Mouse (Mus musculus): ENCODE results near the gene Hyou1. TPM values are rescaled to one million over a fixed set of nuclear protein-coding genes. Genes with fewer than 3 reads are reported as not detected.

The Hyou1 gene
- polyA plus RNA-seq, 1 experiment from 2014 or later = 42.0 TPM

DNA sequence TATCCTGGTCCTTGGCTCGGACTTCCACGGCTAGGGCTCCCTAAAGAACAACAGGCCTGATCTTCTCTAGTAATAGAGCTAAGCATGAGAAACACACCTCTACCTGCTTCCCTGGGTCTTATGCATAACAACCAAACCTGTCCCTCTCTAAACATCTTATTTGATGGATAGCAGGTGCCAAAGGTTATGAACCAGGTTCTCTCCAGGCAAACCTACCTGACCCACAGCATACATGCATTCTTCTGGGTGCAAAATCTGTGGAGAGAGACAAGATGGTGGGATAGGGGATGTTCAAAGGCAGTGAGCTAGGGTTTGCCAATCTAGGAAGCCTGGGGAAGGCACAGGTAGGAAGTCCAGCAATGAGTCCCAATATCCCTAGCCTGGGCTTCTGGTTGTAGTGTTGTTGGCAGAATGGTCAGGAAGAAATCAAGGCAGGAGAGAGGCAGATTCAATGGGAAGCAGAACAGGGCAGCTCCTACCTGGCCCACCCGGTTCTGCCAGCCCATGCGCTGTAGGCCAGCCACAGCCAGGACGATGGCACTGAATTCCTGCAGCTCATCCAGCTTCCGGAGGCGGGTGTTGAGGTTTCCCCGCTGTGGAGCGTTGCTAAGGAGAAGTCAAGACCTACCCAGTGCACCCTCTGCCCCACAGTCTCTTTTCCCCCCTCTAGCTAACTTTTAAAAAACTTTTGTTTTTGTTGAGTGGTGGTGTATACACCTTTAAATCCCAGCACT lies 41.7 kb upstream of the Hyou1 start:
- no peaks in the 10 kb centered on the region for H3K9me3 ChIP-seq (ENCODE audit: control insufficient read depth, low read length)
- 53% methylated on average over 9 of the region's 9 CpGs for WGBS
- peak overlapping the region; percentile 72 for H3K4me2 ChIP-seq (ENCODE audit: low read depth, low read length)
- H3K27me3 ChIP-seq (ENCODE audit: control insufficient read depth, insufficient read depth, low read depth, low read length) = no peaks in the 10 kb centered on the region
- H3K4me1 ChIP-seq (replicated peaks; ENCODE audit: control insufficient read depth, insufficient read depth, low read length) = peaks cover 19% of the 10 kb centered on the region
- H3K4me3 ChIP-seq (ENCODE audit: low read length) = peak overlapping the region; percentile 91
- ATAC-seq (ENCODE audit: low read depth) = no peak
- peaks cover 24% of the 10 kb centered on the region for H3K36me3 ChIP-seq (ENCODE audit: control insufficient read depth, insufficient read depth, low read length)
- peak overlapping the region; percentile 59; the same call in 1 of the 2 replicates for H3K9ac ChIP-seq (ENCODE audit: low read length)
- no peak overlapping the region for H3K27ac ChIP-seq (ENCODE audit: low read length)

DNA sequence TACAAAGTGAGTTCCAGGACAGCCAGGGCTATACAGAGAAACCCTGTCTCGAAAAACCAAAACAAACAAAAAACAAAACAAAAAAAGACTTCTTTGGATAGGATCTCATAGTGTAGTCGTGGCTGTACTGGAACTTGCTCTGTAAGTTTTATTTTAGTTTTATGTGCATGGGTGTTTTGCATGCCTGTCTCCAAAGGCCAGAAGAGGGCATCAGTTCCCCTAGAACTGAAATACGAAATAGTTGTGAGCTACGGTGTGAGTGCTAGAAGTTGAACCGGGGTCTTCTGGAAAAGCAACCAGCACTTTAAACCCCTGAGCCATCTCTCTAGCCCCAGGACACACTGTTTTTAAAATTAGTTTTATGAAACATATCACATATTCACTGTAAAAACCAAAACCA lies 40.7 kb upstream of the Hyou1 start:
- peaks cover 14% of the 10 kb centered on the region for H3K36me3 ChIP-seq (ENCODE audit: control insufficient read depth, insufficient read depth, low read length)
- no peaks in the 10 kb centered on the region for H3K27me3 ChIP-seq (ENCODE audit: control insufficient read depth, insufficient read depth, low read depth, low read length)
- no peak overlapping the region for H3K27ac ChIP-seq (ENCODE audit: low read length)
- no peak overlapping the region for H3K9ac ChIP-seq (ENCODE audit: low read length)
- no peak for ATAC-seq (ENCODE audit: low read depth)
- H3K4me2 ChIP-seq (ENCODE audit: low read depth, low read length) = no peak overlapping the region
- no peak overlapping the region for H3K4me3 ChIP-seq (ENCODE audit: low read length)
- no peaks in the 10 kb centered on the region for H3K9me3 ChIP-seq (ENCODE audit: control insufficient read depth, low read length)
- WGBS = 72% methylated on average over 5 of the region's 5 CpGs
- peaks cover 27% of the 10 kb centered on the region for H3K4me1 ChIP-seq (replicated peaks; ENCODE audit: control insufficient read depth, insufficient read depth, low read length)

DNA sequence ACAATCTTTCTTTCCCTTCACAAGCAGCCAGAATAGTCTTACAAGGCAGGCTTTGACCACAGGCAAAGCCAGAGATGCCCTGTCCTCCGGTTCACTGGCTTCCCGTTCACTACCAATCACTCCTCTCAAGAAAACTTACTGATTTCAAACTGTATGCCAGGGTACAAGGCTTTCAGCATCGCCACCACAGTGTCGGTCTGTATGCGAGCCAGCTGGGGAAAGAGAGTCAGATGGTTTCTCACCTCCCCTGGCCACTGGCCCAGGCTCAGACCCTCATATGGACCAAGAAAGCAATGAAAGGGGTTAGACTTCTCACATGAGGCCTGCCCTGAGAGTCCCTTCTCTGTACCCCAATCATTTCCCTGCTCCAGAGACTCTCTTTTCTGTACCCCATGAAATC lies 37.8 kb upstream of the Hyou1 start:
- peaks cover 12% of the 10 kb centered on the region; the same call in 1 of the 2 replicates for H3K36me3 ChIP-seq (ENCODE audit: control insufficient read depth, insufficient read depth, low read length)
- H3K9ac ChIP-seq (ENCODE audit: low read length) = no peak overlapping the region
- no peak for ATAC-seq (ENCODE audit: low read depth)
- no peak overlapping the region for H3K4me2 ChIP-seq (ENCODE audit: low read depth, low read length)
- H3K9me3 ChIP-seq (ENCODE audit: control insufficient read depth, low read length) = no peaks in the 10 kb centered on the region
- no peaks in the 10 kb centered on the region for H3K27me3 ChIP-seq (ENCODE audit: control insufficient read depth, insufficient read depth, low read depth, low read length)
- 84% methylated on average over 5 of the region's 5 CpGs for WGBS
- H3K4me3 ChIP-seq (ENCODE audit: low read length) = no peak overlapping the region
- no peak overlapping the region for H3K27ac ChIP-seq (ENCODE audit: low read length)
- peaks cover 30% of the 10 kb centered on the region for H3K4me1 ChIP-seq (replicated peaks; ENCODE audit: control insufficient read depth, insufficient read depth, low read length)

DNA sequence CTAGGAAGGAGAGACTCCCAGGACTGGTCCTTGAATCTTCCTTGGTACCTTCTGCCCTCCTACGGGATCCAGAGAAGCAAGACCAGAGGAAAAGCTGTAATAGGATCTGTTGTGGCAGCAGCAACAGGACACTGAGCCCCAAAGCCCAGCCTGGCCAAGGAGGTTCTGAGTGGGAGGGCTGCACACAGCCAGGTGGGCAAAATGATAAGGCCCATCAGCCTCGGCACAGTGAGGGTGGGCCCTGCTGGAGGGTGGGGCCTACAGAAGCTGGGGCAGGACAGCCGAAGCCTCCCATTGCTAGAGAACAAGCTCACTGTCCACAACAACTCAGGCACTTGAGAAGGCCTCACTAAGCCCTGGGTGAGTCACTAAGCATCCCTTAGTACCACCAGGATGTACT lies 37.1 kb upstream of the Hyou1 start:
- Histone ChIP-seq H3K9me3 (ENCODE audit: control insufficient read depth, low read length) (no peaks in the 10 kb centered on the region), H3K9ac (ENCODE audit: low read length) (0 out of 2 replicates have a peak overlapping the region, but pooled peaks have one; percentile 93)

DNA sequence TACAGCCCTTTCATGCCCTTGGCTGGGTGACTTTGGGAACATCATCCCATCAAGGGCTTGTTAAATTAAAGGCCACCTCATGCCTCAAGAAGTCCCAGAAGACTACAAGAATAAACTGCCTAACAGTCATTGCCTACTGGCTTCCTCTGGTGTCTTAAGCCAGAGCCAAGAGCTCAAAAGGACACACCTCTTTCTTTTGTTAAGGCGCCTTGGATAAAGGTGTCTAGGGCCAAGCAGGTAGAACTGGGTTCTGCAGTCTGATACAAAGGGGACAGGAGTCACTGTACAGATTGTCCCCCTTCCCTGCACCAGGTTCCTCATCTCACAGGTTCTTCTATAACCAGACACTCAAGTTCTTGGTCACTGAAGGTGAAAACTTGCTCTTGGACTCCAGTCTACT lies 36.7 kb upstream of the Hyou1 start:
- Histone ChIP-seq H3K4me2 (ENCODE audit: low read depth, low read length) (peak overlapping the region; percentile 74), H3K27ac (ENCODE audit: low read length) (no peak overlapping the region), H3K9ac (ENCODE audit: low read length) (peak overlapping the region; percentile 93), H3K27me3 (ENCODE audit: control insufficient read depth, insufficient read depth, low read depth, low read length) (no peaks in the 10 kb centered on the region), H3K4me1 (replicated peaks; ENCODE audit: control insufficient read depth, insufficient read depth, low read length) (peaks cover 18% of the 10 kb centered on the region), H3K36me3 (ENCODE audit: control insufficient read depth, insufficient read depth, low read length) (peaks cover 18% of the 10 kb centered on the region), H3K9me3 (ENCODE audit: control insufficient read depth, low read length) (no peaks in the 10 kb centered on the region), H3K4me3 (ENCODE audit: low read length) (peak overlapping the region; percentile 94; the same call in 1 of the 2 replicates)
- 78% methylated on average over 1 of the region's 1 CpGs for WGBS
- ATAC-seq (ENCODE audit: low read depth) = no peak

More for the DNA sequence above, 37.1 kb upstream of the Hyou1 start:
- Histone ChIP-seq H3K4me2 (ENCODE audit: low read depth, low read length) (no peak overlapping the region), H3K27ac (ENCODE audit: low read length) (no peak overlapping the region), H3K27me3 (ENCODE audit: control insufficient read depth, insufficient read depth, low read depth, low read length) (no peaks in the 10 kb centered on the region), H3K36me3 (ENCODE audit: control insufficient read depth, insufficient read depth, low read length) (peaks cover 13% of the 10 kb centered on the region), H3K4me3 (ENCODE audit: low read length) (no peak overlapping the region), H3K4me1 (replicated peaks; ENCODE audit: control insufficient read depth, insufficient read depth, low read length) (peaks cover 23% of the 10 kb centered on the region)
- no peak for ATAC-seq (ENCODE audit: low read depth)
- 57% methylated on average over 3 of the region's 3 CpGs for WGBS

GRCm38 (mm10) chr9:44343290-44343689 lies 36.0 kb upstream of the Hyou1 start:
- H3K27me3 ChIP-seq (ENCODE audit: control insufficient read depth, insufficient read depth, low read depth, low read length) = no peaks in the 10 kb centered on the region
- ATAC-seq (ENCODE audit: low read depth) = peak; percentile 18; the same call in 1 of the 2 replicates
- H3K9ac ChIP-seq (ENCODE audit: low read length) = peak overlapping the region; percentile 93
- H3K9me3 ChIP-seq (ENCODE audit: control insufficient read depth, low read length) = no peaks in the 10 kb centered on the region
- 3% methylated on average over 6 of the region's 6 CpGs for WGBS
- H3K36me3 ChIP-seq (ENCODE audit: control insufficient read depth, insufficient read depth, low read length) = peaks cover 24% of the 10 kb centered on the region
- peak overlapping the region; percentile 94 for H3K4me3 ChIP-seq (ENCODE audit: low read length)
- peaks cover 16% of the 10 kb centered on the region for H3K4me1 ChIP-seq (replicated peaks; ENCODE audit: control insufficient read depth, insufficient read depth, low read length)
- H3K27ac ChIP-seq (ENCODE audit: low read length) = peak overlapping the region; percentile 99
- peak overlapping the region; percentile 74 for H3K4me2 ChIP-seq (ENCODE audit: low read depth, low read length)

- WGBS = under 1% methylated on average over 39 of the region's 39 CpGs
- peak within 1 kb of the TSS; percentile 94 for H3K4me3 ChIP-seq (ENCODE audit: low read length)
Measured at GRCm38 (mm10) chr9:44343781-44344421, 35.4 kb upstream of the Hyou1 start, which contains the start of gene Hmbs. TSS of gene Hmbs (minus strand) at chr9:44344228.

DNA sequence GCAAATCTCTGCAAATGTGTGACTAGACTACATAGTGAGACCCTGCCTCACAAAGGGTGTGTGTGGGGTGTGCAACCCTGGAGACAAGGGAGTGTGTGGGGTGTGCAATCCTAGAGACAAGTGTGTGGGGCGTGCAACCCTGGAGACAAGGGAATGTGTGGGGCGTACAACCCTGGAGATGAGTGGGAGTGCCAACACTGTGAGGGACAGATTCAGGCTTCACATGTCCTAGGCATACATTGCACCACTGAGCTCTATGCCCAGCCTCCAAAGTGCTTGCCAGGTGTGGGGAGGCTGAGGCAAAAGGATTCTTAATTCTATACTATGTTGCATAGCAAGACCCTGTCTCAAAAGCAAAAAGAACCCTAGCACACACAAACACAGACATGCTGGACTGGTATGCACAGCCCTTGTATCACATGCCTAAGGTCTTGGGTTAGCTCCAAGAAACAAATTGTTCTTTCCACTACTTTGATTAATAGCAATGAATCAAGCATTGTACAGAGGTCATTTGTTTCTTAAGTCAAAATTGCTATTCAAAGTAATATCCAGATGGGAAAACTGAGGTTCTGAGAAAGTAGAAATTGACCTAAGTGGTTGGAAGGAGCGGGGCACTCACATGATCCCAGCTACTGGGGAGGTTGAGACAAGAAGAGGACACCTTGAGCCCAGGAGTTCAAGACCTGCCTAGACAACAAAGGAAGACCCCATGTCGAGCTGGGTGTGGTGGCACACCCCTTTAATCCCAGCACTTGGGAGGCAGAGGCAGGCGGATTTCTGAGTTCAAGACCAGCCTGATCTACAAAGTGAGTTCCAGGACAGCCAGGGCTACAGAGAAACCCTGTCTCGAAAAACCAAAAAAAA lies 33.5 kb upstream of the Hyou1 start:
- H3K9me3 ChIP-seq (ENCODE audit: control insufficient read depth, low read length) = no peaks in the 10 kb centered on the region
- 76% methylated on average over 6 of the region's 6 CpGs for WGBS
- no peak overlapping the region for H3K4me3 ChIP-seq (ENCODE audit: low read length)
- H3K4me1 ChIP-seq (replicated peaks; ENCODE audit: control insufficient read depth, insufficient read depth, low read length) = peaks cover 16% of the 10 kb centered on the region
- no peak for ATAC-seq (ENCODE audit: low read depth)
- H3K27ac ChIP-seq (ENCODE audit: low read length) = no peak overlapping the region
- H3K4me2 ChIP-seq (ENCODE audit: low read depth, low read length) = no peak overlapping the region
- H3K27me3 ChIP-seq (ENCODE audit: control insufficient read depth, insufficient read depth, low read depth, low read length) = no peaks in the 10 kb centered on the region
- no peak overlapping the region for H3K9ac ChIP-seq (ENCODE audit: low read length)
- H3K36me3 ChIP-seq (ENCODE audit: control insufficient read depth, insufficient read depth, low read length) = peaks cover 32% of the 10 kb centered on the region

More at GRCm38 (mm10) chr9:44343781-44344421, 35.4 kb upstream of the Hyou1 start, which contains the start of gene Hmbs:
- peak within 1 kb of the TSS; percentile 93 for H3K9ac ChIP-seq (ENCODE audit: low read length)
- H3K36me3 ChIP-seq (ENCODE audit: control insufficient read depth, insufficient read depth, low read length) = peaks cover 25% of the 10 kb centered on the region
- peak; percentile 97 for ATAC-seq (ENCODE audit: low read depth)
- no peaks in the 10 kb centered on the region for H3K27me3 ChIP-seq (ENCODE audit: control insufficient read depth, insufficient read depth, low read depth, low read length)
- peak within 1 kb of the TSS; percentile 99 for H3K27ac ChIP-seq (ENCODE audit: low read length)
- no peaks in the 10 kb centered on the region for H3K9me3 ChIP-seq (ENCODE audit: control insufficient read depth, low read length)
- H3K4me2 ChIP-seq (ENCODE audit: low read depth, low read length) = peak within 1 kb of the TSS; percentile 74
- peaks cover 16% of the 10 kb centered on the region for H3K4me1 ChIP-seq (replicated peaks; ENCODE audit: control insufficient read depth, insufficient read depth, low read length)
